Mouse (Mus musculus) ZHBTc4 (cell line): ENCODE measurements around the gene 6820408C15Rik.

Source experiments
- DNase-seq: peaks from one replicate; pipeline ENCODE4 v3.0.0-alpha.2; 2011; ENCODE audit warnings: low read depth, low spot score

Gene 6820408C15Rik

GRCm38 (mm10) chr2:152411471-152411870 lies 3.9 kb upstream of the 6820408C15Rik start:
- no peak for DNase-seq

- DNase-seq = no peak
These were observed 2.7 kb upstream of the 6820408C15Rik start for GRCm38 (mm10) chr2:152412526-152413157.

- no peak for DNase-seq
These were observed 2.1 kb upstream of the 6820408C15Rik start for GRCm38 (mm10) chr2:152413158-152413764.

- DNase-seq = peak; percentile 68
These were observed 1.4 kb upstream of the 6820408C15Rik start for GRCm38 (mm10) chr2:152413765-152414584.

GRCm38 (mm10) chr2:152414591-152415165 lies 709 bp upstream of the 6820408C15Rik start, which contains the start of gene Zcchc3:
Zcchc3 (minus strand) TSS chr2:152415027.
- peak; percentile 92 for DNase-seq

GRCm38 (mm10) chr2:152415786-152416185 lies 399 bp downstream of the 6820408C15Rik start:
- DNase-seq = no peak

- peak; percentile 42 for DNase-seq
These were observed 12.1 kb downstream of the 6820408C15Rik start for GRCm38 (mm10) chr2:152427493-152427892.

- peak; percentile 51 for DNase-seq
These were observed 13.1 kb downstream of the 6820408C15Rik start for GRCm38 (mm10) chr2:152428481-152428880.

GRCm38 (mm10) chr2:152436405-152436901 lies 21.1 kb downstream of the 6820408C15Rik start:
- no peak for DNase-seq

GRCm38 (mm10) chr2:152436983-152437860 lies 21.8 kb downstream of the 6820408C15Rik start:
- DNase-seq = peak; percentile 85

- DNase-seq = no peak
These were observed 23.6 kb downstream of the 6820408C15Rik start for GRCm38 (mm10) chr2:152438963-152439362.

GRCm38 (mm10) chr2:152439833-152440232 lies 24.4 kb downstream of the 6820408C15Rik start:
- no peak for DNase-seq

GRCm38 (mm10) chr2:152442322-152442721 lies 26.9 kb downstream of the 6820408C15Rik start:
- DNase-seq = no peak

- no peak for DNase-seq
These were observed 27.9 kb downstream of the 6820408C15Rik start for GRCm38 (mm10) chr2:152443281-152443680.

GRCm38 (mm10) chr2:152446642-152447041 lies 31.3 kb downstream of the 6820408C15Rik start:
- DNase-seq = no peak

GRCm38 (mm10) chr2:152447461-152447860 lies 32.1 kb downstream of the 6820408C15Rik start:
- DNase-seq = no peak

GRCm38 (mm10) chr2:152450241-152450640 lies 34.9 kb downstream of the 6820408C15Rik start:
- DNase-seq = peak; percentile 65

GRCm38 (mm10) chr2:152452101-152452781 lies 36.9 kb downstream of the 6820408C15Rik start:
- no peak for DNase-seq

GRCm38 (mm10) chr2:152459241-152459640 lies 43.9 kb downstream of the 6820408C15Rik start:
- DNase-seq = no peak

- DNase-seq = peak; percentile 59
These were observed 49.3 kb downstream of the 6820408C15Rik start, which contains the start of gene Defb23 for GRCm38 (mm10) chr2:152464570-152465150. Defb23 (minus strand) TSS chr2:152464620.
